Mouse (Mus musculus) forebrain, embryonic 14.5 days (tissue): Measurements from ENCODE around the gene Hamp. TPM values are rescaled to one million over a fixed set of nuclear protein-coding genes. Genes with fewer than 3 reads are reported as not detected.
A peak's percentile ranks its signal among the peaks of the same experiment; 100 is the strongest.

Experiments
- ATAC-seq: fragments of 200-750 bp; cut with Nextera tagmentation; 2 replicates; pipeline ENCODE4 v1.8.0; 2017; ENCODE audit warnings: mild to moderate bottlenecking, moderate library complexity
- DNase-seq: peaks from one replicate; pipeline ENCODE4 v3.0.0-alpha.2; 2015; ENCODE audit warnings: low spot score
- H3K27ac ChIP-seq: fragments of 300-500 bp; sonication (generic); 2 replicates; pipeline ENCODE4 v1.5.1; 2014; ENCODE audit warnings: low read depth, mild to moderate bottlenecking, control low read depth, low read length, moderate library complexity
- H3K27me3 ChIP-seq: fragments of 300-500 bp; sonication (generic); replicated peaks from 2 replicates; pipeline ENCODE4 v1.6.1; 2014; ENCODE audit warnings: low read length, control low read depth, mixed read lengths; ENCODE audit not compliant: control insufficient read depth, insufficient read depth
- H3K36me3 ChIP-seq: fragments of 300-500 bp; sonication (generic); 2 replicates; pipeline ENCODE4 v1.6.1; 2014; ENCODE audit warnings: low read length, control low read depth; ENCODE audit not compliant: control insufficient read depth, insufficient read depth
- H3K4me1 ChIP-seq: fragments of 300-500 bp; sonication (generic); 2 replicates; pipeline ENCODE4 v1.6.1; 2014; ENCODE audit warnings: antibody characterized with exemption, low read length, control low read depth; ENCODE audit not compliant: control insufficient read depth, insufficient read depth
- H3K4me2 ChIP-seq: fragments of 300-500 bp; sonication (generic); 2 replicates; pipeline ENCODE4 v1.6.1; 2014; ENCODE audit warnings: mild to moderate bottlenecking, control low read depth, low read length
- H3K4me3 ChIP-seq: fragments of 300-500 bp; sonication (generic); 2 replicates; pipeline ENCODE4 v1.5.1; 2014; ENCODE audit warnings: low read depth, low read length, control low read depth
- H3K9ac ChIP-seq: fragments of 300-500 bp; sonication (generic); 2 replicates; pipeline ENCODE4 v1.6.1; 2014; ENCODE audit warnings: mild to moderate bottlenecking, low read length, control low read depth, moderate library complexity
- H3K9me3 ChIP-seq: fragments of 300-500 bp; sonication (generic); replicated peaks from 2 replicates; pipeline ENCODE4 v1.6.1; 2016; ENCODE audit warnings: low read length, control low read depth, mixed read lengths; ENCODE audit not compliant: control insufficient read depth
- WGBS: fragments of 180-500 bp; shearing (Covaris S2); extraction: QIAGEN DNeasy Blood & Tissue Kit; methylation state at CpG from one replicate; pipeline ENCODE4 v1.1.7; 2014; 5-methylcytosine and 5-hydroxymethylcytosine counted together
- polyA plus RNA-seq: library from polyadenylated mRNA; unstranded; fragments of >200 nt; fragmentation: Nextera tagmentation; extraction: Ambion mirVana; gene quantifications from 2 replicates; pipeline ENCODE4 v1.2.1, GENCODE M21; 2014

Hamp gene
- polyA plus RNA-seq, 1 experiment from 2014 or later = not detected

DNA sequence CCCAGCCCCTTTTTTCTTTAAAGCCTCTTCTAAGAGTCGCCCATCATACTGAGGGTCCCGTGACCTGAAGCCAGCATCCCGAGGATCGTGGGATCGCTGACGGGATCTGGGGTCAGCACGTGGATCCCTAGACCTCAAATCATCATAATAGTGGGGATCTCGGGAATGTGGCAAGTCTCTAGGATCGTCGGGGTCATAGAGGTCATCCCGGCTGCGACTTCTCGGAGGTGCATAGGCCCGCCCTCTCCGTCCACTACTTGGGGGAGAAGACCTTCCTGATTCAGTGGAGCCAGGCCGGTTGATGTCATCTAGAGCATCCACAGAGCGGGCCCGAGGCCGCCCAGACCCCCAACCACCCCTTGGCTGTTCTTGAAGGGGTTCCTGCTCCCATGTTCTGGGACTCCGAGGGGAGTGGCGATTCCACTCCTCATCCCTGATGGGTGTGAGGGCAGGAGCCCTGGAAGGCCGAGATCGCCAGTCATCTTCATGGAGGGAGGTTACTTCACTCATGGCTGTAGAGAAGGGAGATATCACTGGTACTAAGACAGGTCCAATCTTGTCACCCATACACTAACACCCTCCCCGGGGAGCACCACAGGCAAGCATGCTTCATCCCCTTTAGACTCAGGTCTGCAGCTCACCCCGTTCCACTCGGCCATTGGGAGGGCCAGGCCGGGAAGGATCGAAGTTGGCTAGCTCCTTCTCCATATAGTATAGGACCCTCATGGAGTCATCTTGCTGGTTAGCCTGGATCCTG lies 14.5 kb upstream of the Hamp start:
- ATAC-seq (no peak), DNase-seq (no peak)
- Histone ChIP-seq H3K36me3 (peaks cover 29% of the 10 kb centered on the region), H3K4me2 (peak overlapping the region; percentile 57), H3K27ac (peak overlapping the region; percentile 98), H3K4me1 (peaks cover 14% of the 10 kb centered on the region), H3K27me3 (no peaks in the 10 kb centered on the region), H3K9me3 (no peaks in the 10 kb centered on the region), H3K4me3 (peak overlapping the region; percentile 92), H3K9ac (peak overlapping the region; percentile 94)
- WGBS = 78% methylated on average over 28 of the region's 28 CpGs

DNA sequence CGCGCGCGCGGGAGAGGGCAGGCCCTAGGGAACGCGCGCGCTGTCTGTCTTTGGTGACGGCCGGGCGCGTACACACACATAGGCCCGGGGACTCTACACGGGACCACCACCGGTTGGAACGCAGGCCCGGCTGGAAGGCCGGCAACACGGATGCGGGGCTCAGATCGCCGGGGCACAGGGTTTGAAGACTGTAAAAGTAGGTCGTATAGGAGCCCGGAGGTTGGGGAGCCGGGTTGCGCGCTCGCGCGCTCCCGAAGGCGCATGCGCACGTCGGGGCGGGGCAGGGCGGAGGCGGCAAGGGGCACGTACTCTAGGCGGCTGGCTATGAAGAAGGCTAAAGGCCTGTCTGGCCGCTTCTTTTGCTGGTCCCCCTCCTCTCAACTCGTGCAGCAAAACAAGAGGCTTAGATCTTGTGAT lies 13.5 kb upstream of the Hamp start:
- Histone ChIP-seq H3K4me1 (peaks cover 14% of the 10 kb centered on the region), H3K27ac (peak overlapping the region; percentile 98), H3K27me3 (no peaks in the 10 kb centered on the region), H3K9ac (peak overlapping the region; percentile 94), H3K4me3 (peak overlapping the region; percentile 92), H3K4me2 (peak overlapping the region; percentile 57), H3K9me3 (no peaks in the 10 kb centered on the region), H3K36me3 (peaks cover 38% of the 10 kb centered on the region)
- under 1% methylated on average over 43 of the region's 43 CpGs for WGBS
- DNase-seq = peak; percentile 90
- peak; percentile 75 for ATAC-seq

DNA sequence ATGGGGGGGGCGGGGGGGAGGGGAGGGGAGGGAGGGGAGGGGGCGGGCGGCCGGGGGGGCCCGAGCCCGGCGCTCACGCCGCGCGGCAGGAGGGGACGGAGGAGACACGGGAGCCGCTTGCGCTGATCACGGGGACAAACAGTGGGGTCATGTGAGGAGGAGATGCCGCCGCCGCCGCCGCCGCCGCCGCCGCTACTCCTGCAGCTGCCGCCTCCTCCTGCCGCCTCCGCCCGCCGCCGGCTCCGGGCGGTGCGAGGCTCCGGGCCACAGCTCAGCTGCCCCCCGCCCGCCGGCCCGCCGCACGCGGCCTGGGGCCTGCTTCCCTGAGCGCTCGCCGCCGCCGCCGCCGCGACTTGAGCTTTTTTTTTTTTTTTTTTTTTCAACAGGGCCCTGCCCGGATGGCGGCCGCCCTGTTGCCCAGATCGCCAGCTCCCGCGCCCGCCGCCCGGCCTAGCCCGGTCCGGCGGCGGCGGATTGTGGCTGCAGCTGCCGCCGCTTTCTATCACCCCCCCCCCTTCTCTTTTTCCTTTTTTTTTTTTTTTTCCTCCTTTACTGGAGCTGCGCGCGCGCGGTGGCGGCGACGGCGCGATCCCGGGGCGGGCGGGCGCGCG lies 13.0 kb upstream of the Hamp start, which contains the start of gene Usf2:
Gene Usf2, minus strand, starts transcription at position 48 of the 611 bp plus-strand sequence.
- DNase-seq (peak; percentile 86), ATAC-seq (peak; percentile 68)
- Histone ChIP-seq H3K27me3 (no peaks in the 10 kb centered on the region), H3K9me3 (no peaks in the 10 kb centered on the region), H3K4me2 (peak within 1 kb of the TSS; percentile 80), H3K4me1 (peaks cover 14% of the 10 kb centered on the region), H3K36me3 (peaks cover 43% of the 10 kb centered on the region), H3K27ac (peak within 1 kb of the TSS; percentile 98), H3K4me3 (peak within 1 kb of the TSS; percentile 92), H3K9ac (peak within 1 kb of the TSS; percentile 94)
- 0% methylated on average over 18 of the region's 82 CpGs for WGBS

DNA sequence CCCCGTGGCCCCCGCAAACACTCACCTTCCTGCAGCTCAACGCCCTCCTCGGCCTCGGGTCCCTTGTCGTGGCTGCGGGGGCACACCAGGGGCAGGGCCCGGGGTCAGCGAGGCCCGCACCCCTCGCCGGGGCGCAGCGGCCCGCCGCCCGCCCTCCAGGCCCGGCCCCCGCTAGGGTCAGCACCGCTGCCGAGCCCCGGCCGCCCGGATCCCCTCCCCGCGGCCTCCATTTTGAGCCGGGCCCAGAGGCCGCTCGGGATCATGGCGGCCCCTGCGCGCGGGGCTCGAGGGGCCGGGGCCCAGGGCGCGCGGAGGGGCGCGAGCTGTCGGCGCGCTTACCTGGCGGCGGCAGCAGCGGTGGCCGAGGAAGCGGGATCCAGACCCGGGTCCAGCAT lies 12.5 kb upstream of the Hamp start:
- 0% methylated on average over 24 of the region's 49 CpGs for WGBS
- Histone ChIP-seq H3K4me1 (peaks cover 14% of the 10 kb centered on the region), H3K4me2 (peak overlapping the region; percentile 80), H3K27me3 (no peaks in the 10 kb centered on the region), H3K36me3 (peaks cover 47% of the 10 kb centered on the region), H3K9me3 (no peaks in the 10 kb centered on the region), H3K9ac (peak overlapping the region; percentile 94), H3K27ac (peak overlapping the region; percentile 98), H3K4me3 (peak overlapping the region; percentile 92)
- no peak for DNase-seq
- peak; percentile 55 for ATAC-seq

DNA sequence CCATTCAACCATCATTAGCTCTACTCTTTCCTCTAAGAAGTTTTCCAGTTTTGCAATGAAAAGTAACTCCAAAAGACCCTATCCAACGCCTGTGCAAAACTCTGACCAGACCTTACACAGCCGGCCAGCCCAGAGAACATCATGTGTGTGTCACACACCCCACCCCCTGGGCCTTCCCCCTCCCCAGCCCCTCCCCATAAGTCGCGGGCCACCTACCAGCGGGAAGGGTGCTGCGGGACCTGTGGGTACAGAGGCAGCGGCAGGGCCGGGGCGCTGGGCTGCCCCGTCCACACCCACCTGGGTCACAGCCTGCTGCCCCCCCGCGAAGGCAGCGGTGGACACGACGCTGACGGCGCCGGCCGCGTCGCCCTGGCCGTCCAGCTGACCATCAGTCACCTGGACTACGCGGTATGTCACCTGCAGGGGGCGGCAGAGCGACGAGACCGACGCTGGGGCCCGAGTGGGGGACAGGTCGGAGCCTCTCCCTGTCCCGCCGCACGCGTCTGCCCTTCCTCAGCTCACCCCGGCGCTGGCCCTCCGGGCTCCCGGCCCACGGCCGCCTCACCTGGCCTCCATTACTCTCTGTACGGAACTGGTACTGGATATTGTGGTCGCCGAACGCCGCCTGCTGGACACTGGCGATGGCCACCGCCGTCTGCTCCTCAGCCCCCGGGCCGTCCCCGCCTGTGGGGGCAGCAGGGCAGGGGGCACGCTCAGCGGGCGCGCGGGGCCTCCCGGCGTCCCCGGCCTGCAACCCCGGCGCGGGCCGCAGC lies 11.9 kb upstream of the Hamp start:
- peak; percentile 81 for DNase-seq
- H3K27me3 ChIP-seq = no peaks in the 10 kb centered on the region
- peak overlapping the region; percentile 80 for H3K4me2 ChIP-seq
- H3K4me3 ChIP-seq = peak overlapping the region; percentile 92
- H3K4me1 ChIP-seq = peaks cover 14% of the 10 kb centered on the region
- under 1% methylated on average over 63 of the region's 64 CpGs for WGBS
- peak overlapping the region; percentile 94 for H3K9ac ChIP-seq
- peaks cover 52% of the 10 kb centered on the region for H3K36me3 ChIP-seq
- H3K27ac ChIP-seq = peak overlapping the region; percentile 98
- H3K9me3 ChIP-seq = no peaks in the 10 kb centered on the region
- peak; percentile 68 for ATAC-seq

DNA sequence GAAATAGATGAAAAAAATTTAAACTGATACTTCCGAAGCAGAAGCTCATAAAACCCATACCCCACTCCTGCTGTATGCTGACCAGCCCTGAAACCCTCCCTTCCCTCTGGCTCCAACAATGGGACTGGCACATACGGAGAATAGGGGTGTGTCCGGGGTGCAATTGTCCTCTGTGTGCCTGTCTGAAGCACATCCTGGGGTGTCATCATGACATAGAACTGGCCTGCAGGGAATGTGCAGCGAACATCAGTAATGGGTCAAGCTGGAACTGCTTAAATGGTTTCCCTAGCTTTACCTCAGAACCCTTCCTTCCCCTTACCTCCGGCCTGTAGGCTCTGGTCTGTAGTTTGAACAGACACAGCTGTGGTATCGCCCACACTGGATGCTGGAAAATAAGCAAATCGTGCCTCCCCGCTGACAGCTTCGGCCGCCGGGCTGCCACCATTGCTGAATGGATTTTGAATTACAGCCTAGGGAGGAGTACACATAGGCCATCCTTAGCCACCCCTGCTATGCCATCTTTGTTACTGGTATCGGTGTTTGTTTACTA lies 11.2 kb upstream of the Hamp start:
- Histone ChIP-seq H3K4me1 (peaks cover 14% of the 10 kb centered on the region), H3K4me3 (peak overlapping the region; percentile 92), H3K9ac (peak overlapping the region; percentile 94; the same call in 1 of the 2 replicates), H3K9me3 (no peaks in the 10 kb centered on the region), H3K4me2 (peak overlapping the region; percentile 80), H3K27me3 (no peaks in the 10 kb centered on the region), H3K36me3 (peaks cover 58% of the 10 kb centered on the region), H3K27ac (no peak overlapping the region)
- 87% methylated on average over 12 of the region's 12 CpGs for WGBS
- no peak for DNase-seq
- ATAC-seq = no peak

DNA sequence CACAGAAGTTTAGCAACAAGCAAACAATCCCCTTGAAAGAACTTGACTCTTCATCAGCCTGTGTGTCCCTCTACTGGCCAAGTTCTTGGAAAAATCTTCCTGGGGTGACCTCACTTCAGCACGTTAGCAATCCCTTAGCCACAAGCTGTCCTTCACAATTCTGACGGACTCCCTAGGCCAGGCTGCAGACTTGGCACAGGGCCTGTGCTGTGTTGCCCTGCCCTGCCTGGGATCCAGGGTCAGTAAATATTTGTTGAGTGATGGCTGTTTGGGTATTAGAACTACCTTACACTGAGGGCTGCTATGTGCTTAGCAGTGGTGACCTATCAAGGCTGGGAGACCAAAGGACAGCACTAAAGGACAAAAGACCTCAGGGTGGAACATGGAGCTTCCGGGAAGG lies 10.2 kb upstream of the Hamp start:
- Histone ChIP-seq H3K9ac (no peak overlapping the region), H3K36me3 (peaks cover 59% of the 10 kb centered on the region), H3K4me3 (no peak overlapping the region), H3K27ac (no peak overlapping the region), H3K27me3 (no peaks in the 10 kb centered on the region), H3K4me1 (peaks cover 14% of the 10 kb centered on the region), H3K9me3 (no peaks in the 10 kb centered on the region), H3K4me2 (no peak overlapping the region)
- DNase-seq (no peak), ATAC-seq (no peak)
- 84% methylated on average over 3 of the region's 3 CpGs for WGBS

DNA sequence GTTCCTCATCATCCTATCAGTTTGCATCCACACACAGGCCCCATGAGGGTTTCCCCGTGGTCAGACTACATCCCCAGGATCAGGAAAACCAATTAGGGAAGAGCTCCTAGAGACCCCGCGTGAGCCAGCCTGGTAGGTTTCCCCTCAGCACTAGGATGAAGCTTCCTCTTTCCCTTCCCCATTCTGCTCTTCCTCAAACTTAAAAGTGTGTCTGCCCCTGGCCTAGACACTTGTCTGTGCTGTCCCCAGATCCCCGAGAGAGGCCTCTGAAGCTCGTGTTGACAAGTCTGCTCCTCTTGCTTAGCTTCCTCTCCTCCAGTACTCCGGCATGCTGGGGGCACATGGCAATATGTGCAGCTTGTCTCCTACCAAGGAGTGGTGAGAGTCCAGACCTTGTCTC lies 9.6 kb upstream of the Hamp start:
- peaks cover 14% of the 10 kb centered on the region for H3K4me1 ChIP-seq
- no peak overlapping the region for H3K9ac ChIP-seq
- peaks cover 61% of the 10 kb centered on the region for H3K36me3 ChIP-seq
- H3K4me2 ChIP-seq = no peak overlapping the region
- no peak overlapping the region for H3K27ac ChIP-seq
- WGBS = 84% methylated on average over 6 of the region's 6 CpGs
- H3K9me3 ChIP-seq = no peaks in the 10 kb centered on the region
- no peak overlapping the region for H3K4me3 ChIP-seq
- ATAC-seq (no peak), DNase-seq (no peak)
- no peaks in the 10 kb centered on the region for H3K27me3 ChIP-seq
